Mouse (Mus musculus) lung, embryonic 15.5 days (tissue): Measurements from ENCODE around the gene Dbt. TPM values are rescaled to one million over a fixed set of nuclear protein-coding genes. Genes with fewer than 3 reads are reported as not detected.

Experiments
- polyA plus RNA-seq: library from polyadenylated mRNA; unstranded; fragments of >200 nt; fragmentation: Nextera tagmentation; extraction: Ambion mirVana; gene quantifications from 2 replicates; pipeline ENCODE4 v1.2.1, GENCODE M21; 2015

The Dbt gene
- polyA plus RNA-seq, 1 experiment from 2014 or later = 17.3 TPM

Other genes with a start within 250 kb of the Dbt start
- 7.4 and 8.3 TPM in 2 replicates for gene Cdc14a, start 89.0 kb upstream of the Dbt start, polyA plus RNA-seq
- gene Rtca, start 4.9 kb upstream of the Dbt start, polyA plus RNA-seq = 65.1 and 65.6 TPM in 2 replicates
- 0.78 and 0.80 TPM in 2 replicates for gene Lrrc39, start 49.9 kb downstream of the Dbt start, polyA plus RNA-seq
- 24.5 and 26.0 TPM in 2 replicates for gene Sass6, start 81.9 kb downstream of the Dbt start, polyA plus RNA-seq
- gene Trmt13, start 101.5 kb downstream of the Dbt start, polyA plus RNA-seq = 24.0 and 24.9 TPM in 2 replicates
- 86.0 TPM in 2 replicates for gene Mfsd14a, start 149.6 kb downstream of the Dbt start, polyA plus RNA-seq
- gene Gm43191, start 168.2 kb downstream of the Dbt start, polyA plus RNA-seq = not detected in 2 replicates
- 13.2 and 13.3 TPM in 2 replicates for gene Slc35a3, start 199.8 kb downstream of the Dbt start, polyA plus RNA-seq